Mouse (Mus musculus): ENCODE data around the gene Olfr96.
"Not testable (repeated sequence)": the region's sequence is repeated elsewhere in the genome, so short reads cannot be mapped to it uniquely, and the experiment has no call there.

Olfr96 gene

DNA sequence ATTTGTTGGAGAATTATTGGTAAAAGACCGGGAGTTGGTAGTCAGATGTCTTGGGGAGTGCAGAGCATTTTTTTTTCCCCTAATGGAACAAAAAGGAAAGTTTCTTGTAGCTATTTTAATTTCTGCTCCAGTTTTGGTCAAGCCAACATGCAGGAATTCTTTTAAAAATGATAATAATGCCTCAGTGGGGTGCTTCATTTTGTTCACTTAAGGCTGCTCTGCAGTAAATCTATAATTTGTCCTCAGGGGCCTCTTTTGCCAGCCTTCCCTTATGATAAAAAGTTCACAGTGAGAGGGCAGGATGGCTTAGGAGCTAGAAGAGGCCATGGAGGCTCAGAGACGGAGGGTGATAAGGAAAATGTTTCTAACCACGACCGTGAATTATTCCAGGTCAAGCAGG lies at the start of gene Olfr96:
Gene Olfr96, plus strand, starts transcription at position 301 of the 400 bp plus-strand sequence.
- no peak for DNase-seq (ENCODE audit: low read depth)

DNA sequence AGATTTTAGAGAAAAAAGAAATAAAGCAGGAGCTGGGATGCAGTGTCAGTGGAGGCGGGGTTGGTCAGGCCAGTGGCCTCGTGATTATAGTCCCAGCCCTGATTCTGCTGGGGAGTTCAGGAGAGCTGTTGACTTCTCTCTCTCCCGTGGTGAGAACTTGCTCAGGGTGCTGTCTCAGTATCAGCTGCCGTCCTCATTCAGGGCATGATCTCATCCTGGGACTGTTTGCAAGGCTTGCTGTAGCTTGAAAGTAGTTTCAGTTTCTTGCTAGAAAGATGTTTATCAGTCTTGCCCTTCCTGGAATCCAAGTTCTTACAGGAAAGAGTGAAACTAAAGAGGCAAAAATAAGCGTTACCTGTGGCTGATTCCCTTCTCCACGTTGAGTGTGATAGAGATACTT lies 34.5 kb upstream of the Olfr96 start:
- DNase-seq (ENCODE audit: low read depth), result peak; percentile 18

DNA sequence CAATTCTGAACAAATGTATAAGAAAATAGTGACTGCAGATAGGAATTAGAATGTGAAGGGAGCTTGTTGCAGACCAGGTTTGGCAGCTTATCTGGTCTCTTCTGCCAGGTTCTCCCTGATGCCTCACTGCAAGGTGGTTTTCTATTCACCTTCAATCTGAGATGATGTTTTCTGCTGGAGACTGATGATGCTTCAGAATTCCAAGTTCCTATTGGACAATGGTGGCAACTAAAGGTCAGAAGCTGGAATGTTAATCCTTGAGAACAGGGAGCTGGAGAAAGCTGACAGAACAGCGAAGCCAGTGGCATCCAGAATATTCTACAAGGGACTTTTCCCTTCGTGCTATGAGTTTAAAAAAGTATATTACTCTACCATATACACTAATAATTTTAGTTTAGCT lies 29.2 kb upstream of the Olfr96 start:
- DNase-seq (ENCODE audit: low read depth), result peak; percentile 10

DNA sequence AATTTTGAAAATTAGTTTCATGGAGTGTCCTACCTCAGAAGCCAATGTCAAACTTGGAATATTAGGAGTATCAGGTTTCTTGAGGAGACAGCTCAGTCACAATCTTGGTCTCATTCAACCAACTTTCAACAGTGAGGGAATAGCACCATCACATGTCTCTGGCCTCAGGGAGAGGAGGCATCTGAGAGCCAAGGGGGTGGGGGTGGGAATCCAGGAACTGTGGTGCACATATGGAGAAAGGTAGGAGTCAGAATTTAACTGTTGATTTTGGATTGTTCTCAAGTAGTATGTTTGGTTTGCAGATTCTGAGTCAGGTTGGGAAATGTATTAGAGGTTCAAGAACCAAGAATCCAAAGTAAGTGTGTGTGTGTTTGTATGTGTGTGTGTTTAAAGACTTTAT lies 26.9 kb upstream of the Olfr96 start:
- no peak for DNase-seq (ENCODE audit: low read depth)

DNA sequence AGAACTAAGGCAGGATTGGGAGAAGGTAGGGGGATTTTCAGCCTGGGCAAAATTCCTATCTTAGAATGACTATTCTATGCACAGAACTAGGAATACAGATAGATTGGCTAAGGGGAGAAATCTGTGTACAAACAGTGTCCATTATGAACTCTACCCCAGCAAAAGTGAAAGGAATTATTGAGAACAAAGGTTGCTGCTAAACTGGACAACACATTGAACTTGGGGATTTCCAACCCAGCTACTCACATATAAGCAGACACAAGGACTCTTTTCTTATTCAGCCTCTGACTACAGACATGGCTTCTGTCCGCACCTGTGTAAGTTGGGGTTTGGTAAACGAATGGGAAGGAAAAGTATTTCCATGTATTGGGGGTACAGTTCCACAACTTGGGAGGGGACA lies 26.3 kb upstream of the Olfr96 start, which contains the start of gene Ubd:
Gene Ubd, plus strand, starts transcription at position 237 of the 400 bp plus-strand sequence.
- no peak for DNase-seq (ENCODE audit: low read depth)

DNA sequence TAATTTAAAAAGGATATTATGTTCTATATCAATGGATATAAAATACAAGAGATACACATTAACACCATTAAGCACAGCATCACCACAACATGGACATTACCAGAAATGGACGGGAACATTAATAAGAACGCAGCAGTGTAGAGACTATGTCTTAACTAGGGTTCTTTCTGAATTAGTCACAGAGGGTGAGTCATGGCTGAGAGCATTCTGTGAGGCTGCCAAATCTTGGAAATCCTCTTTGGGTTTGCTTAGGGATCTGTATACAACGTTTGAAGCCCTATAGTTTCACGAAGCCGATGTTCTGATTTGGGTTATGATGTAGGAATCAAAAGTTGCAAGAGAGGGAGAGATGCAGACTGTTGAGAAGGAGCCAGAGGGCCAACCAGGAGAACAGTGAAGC lies 25.2 kb upstream of the Olfr96 start:
- no peak for DNase-seq (ENCODE audit: low read depth)

DNA sequence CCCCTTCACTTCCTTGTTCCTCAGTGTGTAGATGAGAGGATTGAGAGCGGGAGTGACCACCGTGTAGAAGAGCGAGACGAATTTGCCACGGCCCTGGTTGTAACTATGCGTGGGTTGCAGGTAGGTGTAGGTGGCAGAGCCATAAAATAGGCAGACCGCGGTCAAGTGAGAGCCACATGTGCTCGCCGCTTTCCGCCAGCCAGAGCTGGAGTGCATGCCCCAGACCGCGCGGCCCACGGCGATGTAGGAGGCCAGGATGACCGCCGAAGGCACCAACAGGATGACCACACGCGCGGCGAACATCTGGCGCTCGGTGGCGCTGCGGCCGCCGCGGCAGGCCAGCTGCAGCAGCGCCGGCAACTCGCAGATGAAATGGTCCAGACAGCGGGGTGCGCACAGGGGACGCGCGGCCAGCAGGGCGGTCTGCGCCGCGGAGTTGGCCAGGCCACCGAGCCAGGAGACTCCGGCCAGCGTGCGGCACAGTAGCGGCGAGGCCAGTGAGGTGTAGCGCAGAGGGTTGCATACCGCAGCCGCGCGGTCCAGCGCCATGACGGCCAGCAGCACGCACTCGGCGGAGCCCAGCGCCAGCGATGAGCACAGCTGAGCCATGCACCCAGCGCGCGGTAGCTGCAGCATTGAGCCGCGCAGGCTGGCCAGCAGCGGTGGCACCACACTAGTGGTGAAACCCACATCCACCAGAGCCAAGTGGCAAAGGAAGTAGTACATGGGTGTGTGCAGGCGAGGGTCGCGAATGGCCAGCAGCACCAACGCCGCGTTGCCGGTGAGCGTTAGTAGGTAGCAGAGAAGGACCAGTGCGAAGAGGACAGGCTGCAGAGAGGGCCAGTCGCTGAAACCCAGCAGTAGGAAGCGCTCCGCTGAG lies 22.9 kb upstream of the Olfr96 start:
- DNase-seq (ENCODE audit: low read depth), result no peak

DNA sequence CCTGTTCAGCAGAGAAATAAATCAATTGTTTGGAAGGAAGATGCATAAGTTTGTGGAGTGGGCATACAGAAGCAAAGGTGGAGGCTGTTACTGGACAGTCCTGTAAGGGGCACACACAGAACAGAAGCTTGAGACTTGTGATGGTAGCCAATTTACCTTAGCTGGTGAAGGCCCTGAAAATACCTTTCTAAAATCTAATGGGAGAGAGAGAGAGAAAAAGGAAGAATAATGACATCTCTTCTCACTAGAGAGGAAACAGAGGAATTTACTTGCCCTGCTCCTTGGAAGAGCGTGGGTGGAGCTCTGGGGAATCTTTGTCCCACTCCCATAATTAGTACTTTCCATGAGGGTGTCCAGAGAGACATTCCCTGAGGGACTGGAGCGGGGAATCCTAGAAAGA lies 19.1 kb upstream of the Olfr96 start, which contains the start of gene Olfr94:
Gene Olfr94, minus strand, starts transcription at position 101 of the 400 bp plus-strand sequence.
- no peak for DNase-seq (ENCODE audit: low read depth)

DNA sequence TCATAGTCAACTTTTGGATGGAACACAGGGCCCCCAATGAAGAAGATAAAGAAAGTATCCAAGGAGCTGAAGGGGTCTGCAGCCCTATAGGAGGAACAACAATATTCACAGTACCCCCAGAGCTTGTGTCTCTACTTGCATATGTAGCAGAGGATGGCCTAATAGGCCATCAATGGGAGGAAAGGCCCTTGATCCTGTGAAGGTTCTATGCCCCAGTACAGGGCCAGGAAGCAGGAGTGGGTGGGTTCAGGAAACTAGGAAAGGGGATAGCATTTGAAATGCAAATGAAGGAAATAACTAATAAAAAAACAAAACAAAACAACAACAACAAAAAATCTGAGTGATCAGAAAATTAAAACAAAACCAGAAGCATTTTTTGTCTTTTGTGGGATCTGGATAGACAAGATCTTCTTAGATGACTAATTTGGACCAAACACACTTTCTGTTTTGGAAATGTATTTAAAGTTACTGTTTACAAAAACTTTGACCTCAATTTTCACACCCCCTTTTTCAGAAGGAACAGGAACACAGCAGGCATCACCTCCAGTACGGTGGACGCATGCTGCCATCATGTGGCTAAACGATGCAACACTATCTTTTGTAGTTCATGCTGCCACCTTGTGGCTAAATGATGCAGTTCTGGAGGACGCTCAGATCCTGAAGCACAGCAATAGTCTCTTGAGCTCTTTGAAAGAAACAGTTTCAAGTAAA lies 16.6 kb upstream of the Olfr96 start:
- DNase-seq (ENCODE audit: low read depth), result peak; percentile 79

DNA sequence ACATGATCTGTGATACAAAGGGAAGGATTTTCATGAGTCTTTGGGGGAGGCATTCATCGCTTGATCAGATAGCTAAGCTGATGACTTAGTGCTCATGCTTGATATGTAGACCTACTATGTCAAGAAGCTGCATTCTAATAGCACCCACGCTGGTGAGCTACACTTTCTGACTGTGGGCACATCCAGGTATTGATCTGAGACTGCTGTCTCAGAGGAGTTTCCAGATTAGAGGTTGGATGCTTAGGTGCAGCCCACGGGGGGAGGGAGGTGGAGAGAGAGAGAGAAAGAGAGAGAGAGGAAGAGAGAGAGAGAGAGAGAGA lies 16.1 kb upstream of the Olfr96 start:
- DNase-seq (ENCODE audit: low read depth), result no peak

DNA sequence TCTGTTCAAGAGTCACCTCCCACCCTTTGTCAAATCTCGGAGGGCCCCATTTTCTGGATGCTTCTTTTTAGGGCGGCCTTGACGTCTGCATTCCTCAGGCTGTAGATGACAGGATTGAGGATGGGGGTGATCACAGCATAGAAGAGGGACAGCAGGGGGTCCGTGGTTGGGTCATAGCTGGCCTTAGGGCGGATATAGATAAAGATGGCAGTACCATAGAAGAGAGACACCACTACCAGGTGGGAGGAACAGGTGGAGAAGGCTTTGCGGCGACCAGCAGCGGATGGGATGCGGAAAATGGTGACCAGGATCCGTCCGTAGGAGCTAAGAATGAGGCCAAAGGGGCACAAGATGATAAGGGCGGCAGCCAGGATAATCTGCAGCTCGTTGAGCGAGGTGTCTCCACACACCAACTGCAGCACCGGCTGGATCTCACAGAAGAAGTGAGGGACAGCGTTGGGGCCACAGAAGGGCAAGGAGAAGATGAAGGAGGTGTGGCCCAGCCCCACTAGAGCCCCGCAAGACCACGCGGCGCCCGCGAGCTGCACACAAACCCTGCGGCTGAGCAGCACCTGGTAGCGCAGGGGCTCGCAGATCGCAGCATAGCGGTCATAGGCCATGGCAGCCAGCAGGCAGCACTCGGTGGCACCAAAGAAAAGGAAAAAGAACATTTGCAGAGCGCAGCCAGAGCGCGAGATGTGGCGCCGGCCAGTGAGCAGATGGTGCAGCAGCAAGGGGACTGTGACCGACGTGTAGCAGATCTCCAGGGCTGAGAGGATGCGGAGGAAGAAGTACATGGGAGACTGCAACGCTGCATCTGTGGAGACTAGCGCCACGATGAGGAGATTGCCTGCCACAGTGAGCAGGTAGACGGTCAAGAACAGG lies 8.8 kb upstream of the Olfr96 start:
- DNase-seq (ENCODE audit: low read depth), result no peak

DNA sequence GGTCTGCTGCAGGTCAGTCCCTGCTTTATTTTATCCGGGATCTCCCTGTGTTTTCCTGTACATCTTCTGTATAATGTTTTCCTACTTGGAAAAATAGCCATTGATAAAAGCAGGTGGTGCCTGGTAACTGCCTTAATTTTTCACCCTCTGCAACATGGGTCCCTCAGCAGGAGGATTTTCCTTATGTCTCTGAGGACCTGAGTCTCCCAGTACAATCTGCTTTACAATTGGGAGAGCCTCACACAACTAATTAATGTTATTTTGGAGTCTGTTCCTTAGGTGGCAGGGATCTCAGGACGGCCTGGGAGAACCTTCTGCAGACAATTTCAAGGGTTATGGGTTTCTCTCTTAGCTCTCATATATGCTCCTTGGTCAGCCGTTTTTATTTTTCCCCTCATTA lies 6.9 kb upstream of the Olfr96 start, which contains the start of gene Olfr95:
Gene Olfr95, minus strand, starts transcription at position 101 of the 400 bp plus-strand sequence.
- DNase-seq (ENCODE audit: low read depth), result no peak

DNA sequence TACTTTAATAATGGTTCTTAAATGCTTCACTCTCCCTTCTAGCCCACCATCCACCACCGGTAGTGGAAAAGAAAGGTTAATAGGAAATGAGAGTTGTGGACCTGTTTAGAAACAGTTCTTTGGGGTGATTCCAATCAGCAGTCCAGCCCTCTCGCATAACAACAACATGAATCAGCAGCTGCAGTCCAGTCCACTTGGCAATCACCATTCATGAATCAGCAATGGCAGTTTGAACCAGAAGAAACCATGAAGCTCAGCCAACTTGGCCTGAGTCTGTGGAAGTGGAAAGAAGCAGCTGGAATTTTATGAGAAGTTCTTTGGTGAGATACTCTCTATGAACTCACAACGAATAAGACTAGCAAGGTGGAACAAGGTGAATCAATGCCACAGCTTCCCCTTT lies 1.5 kb upstream of the Olfr96 start:
- DNase-seq (ENCODE audit: low read depth), result no peak

DNA sequence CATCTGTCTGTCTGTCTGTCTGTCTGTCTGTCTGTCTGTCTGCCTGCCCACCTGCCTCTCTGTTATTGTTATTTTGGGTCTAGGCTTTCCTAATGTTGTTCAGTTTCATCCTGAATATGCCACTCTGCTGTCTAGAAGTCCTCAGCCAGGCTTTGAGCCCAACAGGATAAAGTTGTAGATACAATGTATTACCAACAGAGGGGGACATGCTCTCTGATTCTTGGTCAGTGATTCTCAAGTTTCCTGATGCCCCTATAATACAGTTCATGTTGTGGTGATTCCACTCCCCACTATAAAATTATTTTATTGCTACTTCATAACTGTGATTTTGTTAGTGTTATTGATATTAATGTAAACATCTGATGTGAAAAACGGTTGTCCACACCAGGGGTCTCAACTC lies 1.9 kb downstream of the Olfr96 start:
- DNase-seq (ENCODE audit: low read depth), result peak; percentile 6

DNA sequence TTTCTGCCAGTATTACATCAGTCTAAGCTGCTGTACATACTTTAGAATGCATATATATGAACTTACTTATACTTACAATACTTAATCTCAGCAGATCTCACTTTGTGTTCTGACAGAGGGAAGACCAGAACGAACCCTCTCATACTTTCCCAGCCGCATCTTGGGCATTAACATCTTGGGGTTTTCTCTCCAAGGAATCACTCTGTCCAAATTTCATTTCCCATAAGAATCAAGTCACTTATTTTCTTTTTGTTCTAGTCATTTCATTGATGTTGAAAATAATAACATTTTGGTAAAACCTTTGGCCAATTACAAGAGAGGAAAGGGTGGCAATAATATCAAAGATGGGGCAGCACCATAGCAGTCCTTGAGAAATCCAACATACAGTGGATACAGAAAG lies 17.3 kb downstream of the Olfr96 start, which contains the start of gene Olfr97:
Gene Olfr97, minus strand, starts transcription at position 101 of the 400 bp plus-strand sequence.
- not testable (repeated sequence) for DNase-seq (ENCODE audit: low read depth)

DNA sequence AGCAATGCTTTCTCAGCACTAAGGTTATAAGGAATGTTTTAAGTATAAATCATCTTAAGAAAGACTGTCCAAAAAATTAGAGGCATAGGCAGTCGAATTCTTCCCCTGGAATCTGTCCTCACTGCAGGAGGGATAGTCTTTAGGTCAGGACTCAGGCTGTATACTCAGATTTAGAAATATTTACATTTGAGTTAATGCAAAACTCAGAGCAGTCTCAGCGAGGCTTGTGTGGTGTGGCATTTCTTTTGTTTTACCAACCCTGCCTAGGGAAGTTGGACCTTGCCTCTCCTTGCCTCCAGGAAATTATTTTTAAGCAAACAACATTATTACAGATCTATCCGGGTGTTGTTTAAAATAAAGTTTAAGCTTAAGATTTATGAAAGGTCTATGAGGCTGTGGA lies 22.3 kb downstream of the Olfr96 start:
- no peak for DNase-seq (ENCODE audit: low read depth)

DNA sequence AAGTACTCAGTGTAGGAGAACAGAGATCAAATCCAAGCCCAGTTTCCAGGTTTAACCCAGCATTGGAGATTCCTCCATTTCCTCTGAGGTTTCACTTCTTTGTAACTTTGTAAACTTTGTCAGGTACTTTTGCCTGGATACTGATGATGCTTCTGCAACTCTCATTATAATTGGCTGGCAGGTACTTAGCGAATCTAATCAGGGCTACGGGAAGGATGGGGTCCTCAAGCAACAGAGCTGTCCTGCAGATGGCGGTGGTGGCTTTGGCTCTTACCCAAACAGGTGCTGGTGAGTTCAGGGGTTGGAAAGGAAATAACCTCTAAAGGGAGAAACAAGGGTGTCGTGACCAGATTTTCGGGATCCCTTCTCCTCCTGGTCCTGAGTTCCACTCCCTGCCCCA lies 26.8 kb downstream of the Olfr96 start:
- peak; percentile 55 for DNase-seq (ENCODE audit: low read depth)

DNA sequence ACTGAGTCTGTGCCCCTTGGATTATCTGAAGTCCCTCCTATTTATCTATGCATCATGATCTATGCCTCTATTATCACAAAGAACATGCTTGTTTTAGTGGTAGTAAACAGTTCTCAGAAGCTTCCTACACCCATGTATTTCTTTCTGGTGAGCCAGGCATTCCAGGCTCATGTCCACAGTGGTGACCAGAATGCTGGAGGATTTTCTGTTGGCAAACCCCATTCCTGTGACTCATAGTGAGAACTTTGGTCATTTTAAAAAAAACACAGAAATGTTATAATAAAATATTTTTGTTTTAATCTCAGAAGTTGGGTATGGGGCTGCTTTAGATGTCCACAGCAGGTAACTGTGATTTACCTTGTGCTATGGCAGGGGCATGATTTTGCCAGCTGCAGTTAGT lies 29.5 kb downstream of the Olfr96 start:
- DNase-seq (ENCODE audit: low read depth), result no peak

DNA sequence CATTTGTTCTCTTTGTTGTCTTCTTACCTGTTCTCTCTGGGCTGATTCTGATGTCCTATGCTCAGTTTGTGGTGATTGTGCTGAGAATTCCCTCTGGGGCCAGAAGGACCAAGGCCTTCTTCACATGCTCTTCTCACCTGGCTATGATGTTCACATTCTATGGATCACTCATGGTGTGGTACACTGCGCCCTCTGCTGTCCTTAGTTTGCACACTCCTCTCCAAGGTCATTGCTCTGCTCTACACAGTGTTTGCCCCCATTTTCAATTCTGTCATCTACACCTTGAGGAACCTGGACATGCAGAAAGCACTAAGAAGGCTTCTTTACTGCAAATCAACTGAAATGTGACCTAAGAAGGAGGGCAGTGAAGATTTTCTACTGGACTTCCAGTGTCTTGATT lies 30.6 kb downstream of the Olfr96 start:
- peak; percentile 46 for DNase-seq (ENCODE audit: low read depth)

DNA sequence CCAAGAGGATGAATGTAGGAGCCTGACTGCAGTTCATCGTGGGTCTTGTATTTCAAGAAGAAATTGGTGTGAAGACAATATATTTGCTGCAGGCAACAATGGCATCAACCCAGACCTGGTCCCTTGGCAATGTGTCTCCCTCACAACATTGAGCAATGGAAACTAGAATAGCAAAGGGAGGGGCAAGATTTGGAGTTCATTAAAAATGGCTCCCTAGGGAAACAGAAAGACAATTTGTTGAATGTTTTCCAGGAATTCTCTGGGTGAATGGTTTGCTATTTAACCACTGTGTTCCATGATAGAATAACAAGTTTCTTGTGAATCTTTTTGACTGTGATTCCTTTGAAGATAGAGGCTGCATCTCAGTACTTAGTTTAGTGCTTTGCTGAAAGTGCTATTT lies 43.7 kb downstream of the Olfr96 start, which contains the start of gene Olfr98:
Gene Olfr98, minus strand, starts transcription at position 124 of the 400 bp plus-strand sequence.
- DNase-seq (ENCODE audit: low read depth), result no peak

DNA sequence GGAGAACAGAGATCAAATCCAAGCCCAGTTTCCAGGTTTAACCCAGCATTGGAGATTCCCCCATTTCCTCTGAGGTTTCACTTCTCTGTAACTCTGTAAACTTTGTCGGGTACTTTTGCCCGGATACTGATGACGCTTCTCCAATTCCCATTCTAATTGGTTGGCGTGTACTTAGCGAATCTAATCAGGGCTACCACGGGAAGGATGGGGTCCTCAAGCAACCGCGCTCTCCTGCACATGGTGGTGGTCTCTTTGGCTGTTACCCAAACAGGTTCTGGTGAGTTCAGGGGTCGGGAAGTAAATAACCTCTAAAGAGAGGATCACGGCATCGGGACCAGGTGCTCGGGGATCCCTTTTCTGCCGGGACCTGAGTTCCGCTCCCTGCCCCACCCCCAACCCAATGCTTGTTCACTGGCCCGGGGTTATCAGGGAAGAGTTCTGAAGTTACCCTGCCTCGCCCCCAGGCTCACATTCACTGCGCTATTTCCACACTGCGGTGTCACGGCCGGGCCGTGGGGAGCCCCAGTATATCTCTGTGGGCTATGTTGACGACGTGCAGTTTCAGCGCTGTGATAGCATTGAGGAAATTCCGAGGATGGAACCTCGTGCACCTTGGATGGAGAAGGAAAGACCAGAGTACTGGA lies 50.2 kb downstream of the Olfr96 start, which contains the start of gene H2-M3:
Gene H2-M3, plus strand, starts transcription at position 163 of the 644 bp plus-strand sequence.
- peak; percentile 92 for DNase-seq (ENCODE audit: low read depth)
